Mouse (Mus musculus) liver, postnatal 0 days (tissue): ENCODE data around the gene Ccdc78.

Experiments used
- CTCF ChIP-seq: sonication (generic); IDR thresholded peaks from 2 replicates; pipeline ENCODE4 v1.5.1; 2016; ENCODE audit warnings: antibody characterized with exemption, low read depth
- EP300 ChIP-seq: IDR thresholded peaks from 2 replicates; pipeline ENCODE4 v1.6.1; 2016; ENCODE audit warnings: antibody characterized with exemption, low read depth, mild to moderate bottlenecking

DNA sequence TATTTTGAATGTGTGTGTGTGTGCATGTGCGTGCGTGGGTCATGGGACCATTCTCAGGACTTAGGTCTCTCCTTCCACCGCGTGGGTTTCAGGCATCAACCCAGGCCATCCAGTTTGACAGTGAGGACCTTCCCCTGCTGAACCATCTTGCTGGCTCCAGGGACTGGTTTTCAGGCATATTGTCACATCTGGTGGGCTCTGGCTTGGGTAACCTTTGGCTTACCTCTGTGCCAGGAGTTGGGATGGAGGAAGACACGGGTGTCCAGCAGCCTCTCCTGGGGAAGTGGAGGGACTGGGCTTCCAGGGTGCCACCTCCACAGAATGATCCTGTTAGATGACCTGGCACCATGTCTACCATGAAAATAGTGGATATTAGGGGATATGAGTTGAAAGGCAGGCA is 8.4 kb upstream of the Ccdc78 start:
- TF ChIP-seq EP300 (no peak), CTCF (no peak)
